Mouse (Mus musculus): ENCODE measurements around the gene Polr2l.

The Polr2l gene

GRCm38 (mm10) chr7:141432186-141432611 lies 42.7 kb downstream of the Polr2l start:
- DNase-seq (ENCODE audit: low read depth): no peak

- no peak for DNase-seq (ENCODE audit: low read depth)
These were observed 43.3 kb downstream of the Polr2l start for GRCm38 (mm10) chr7:141431434-141432185.

- no peak for DNase-seq (ENCODE audit: low read depth)
These were observed 44.2 kb downstream of the Polr2l start for GRCm38 (mm10) chr7:141430585-141431240.

GRCm38 (mm10) chr7:141429840-141430584 lies 44.9 kb downstream of the Polr2l start:
- DNase-seq (ENCODE audit: low read depth): no peak

GRCm38 (mm10) chr7:141429310-141429709 lies 45.6 kb downstream of the Polr2l start, which contains the start of gene Cend1:
Gene Cend1, minus strand, starts transcription at chr7:141429491.
- no peak for DNase-seq (ENCODE audit: low read depth)

- DNase-seq (ENCODE audit: low read depth): no peak
These were observed 46.2 kb downstream of the Polr2l start for GRCm38 (mm10) chr7:141428701-141429100.

- DNase-seq (ENCODE audit: low read depth): no peak
These were observed 47.8 kb downstream of the Polr2l start for GRCm38 (mm10) chr7:141426948-141427730.

- no peak for DNase-seq (ENCODE audit: low read depth)
These were observed 51.1 kb downstream of the Polr2l start for GRCm38 (mm10) chr7:141423811-141424210.

Data from naive thymus-derived CD4-positive, alpha-beta T cell, adult 2 months (primary cell).